Mouse (Mus musculus): ENCODE data around the gene Gm5737.

The Gm5737 gene

DNA sequence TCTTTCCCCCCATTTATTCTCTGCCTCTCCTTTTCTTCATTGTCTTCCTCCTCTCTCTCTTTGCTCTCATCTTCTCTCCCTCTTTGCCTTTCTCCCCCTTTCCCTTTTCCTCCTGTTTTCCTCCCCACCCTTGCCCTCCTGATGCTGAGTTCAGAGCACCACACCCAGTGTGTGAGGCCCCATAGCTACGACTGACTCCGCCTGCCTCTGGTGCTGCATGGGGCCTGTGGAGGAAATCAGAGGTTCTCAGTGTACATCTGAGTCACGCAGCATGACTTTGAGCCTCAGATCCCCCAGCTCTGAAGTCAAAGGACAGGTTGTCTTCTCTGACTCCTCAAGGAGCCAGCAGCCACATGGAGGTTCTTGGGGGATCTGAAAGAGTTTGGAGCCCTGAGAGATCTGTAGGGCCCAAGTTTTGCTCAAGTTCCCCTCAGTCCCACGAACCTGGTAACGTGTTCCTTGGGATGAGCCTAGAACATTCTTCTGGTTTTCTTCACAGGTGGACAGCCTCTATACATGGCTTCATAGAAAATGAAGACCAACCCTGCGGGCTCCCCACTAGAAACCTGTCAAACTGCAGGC lies at the start of gene Gm5737:
Gene Gm5737 (plus strand): TSS at position 532 of the 582 bp plus-strand sequence.
- DNase-seq: no peak

DNA sequence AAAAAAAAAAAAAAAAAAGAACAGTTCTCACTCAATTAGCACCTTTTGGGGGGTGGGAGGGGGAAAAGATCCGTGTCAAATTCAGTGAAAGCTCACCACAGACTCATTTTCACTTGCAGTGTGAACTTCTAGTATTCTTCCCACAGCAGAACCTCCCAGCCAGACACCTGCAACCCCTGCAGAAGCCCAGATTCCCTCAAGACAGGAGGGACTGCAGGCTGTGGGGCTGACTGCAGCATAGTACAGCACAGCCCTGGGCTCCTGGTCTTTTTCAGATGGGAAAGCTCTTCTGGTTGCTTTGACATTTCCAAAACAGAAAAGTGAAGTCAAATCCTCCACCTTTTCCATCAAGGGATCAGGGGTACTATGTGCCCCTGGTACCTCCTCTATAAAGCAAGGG lies 44.8 kb upstream of the Gm5737 start:
- no peak for DNase-seq

DNA sequence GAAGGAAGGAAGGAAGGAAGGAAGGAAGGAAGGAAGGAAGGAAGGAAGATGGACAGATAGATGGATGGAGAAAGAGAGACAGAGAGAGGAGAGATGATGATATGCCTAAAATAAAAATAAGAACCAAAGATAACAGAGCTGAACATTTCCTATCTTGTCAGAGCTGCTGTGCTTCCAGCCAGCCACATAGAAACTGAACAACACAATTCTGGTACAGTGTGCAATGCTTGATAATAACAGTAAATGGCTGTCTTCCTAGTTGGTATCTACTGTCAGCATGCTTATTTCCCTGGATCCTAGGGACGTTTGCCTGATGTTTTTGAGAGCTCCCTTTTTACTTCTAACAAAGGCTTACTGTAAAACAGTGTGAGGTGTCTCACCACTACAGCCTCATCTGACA lies 40.8 kb upstream of the Gm5737 start:
- DNase-seq: no peak

DNA sequence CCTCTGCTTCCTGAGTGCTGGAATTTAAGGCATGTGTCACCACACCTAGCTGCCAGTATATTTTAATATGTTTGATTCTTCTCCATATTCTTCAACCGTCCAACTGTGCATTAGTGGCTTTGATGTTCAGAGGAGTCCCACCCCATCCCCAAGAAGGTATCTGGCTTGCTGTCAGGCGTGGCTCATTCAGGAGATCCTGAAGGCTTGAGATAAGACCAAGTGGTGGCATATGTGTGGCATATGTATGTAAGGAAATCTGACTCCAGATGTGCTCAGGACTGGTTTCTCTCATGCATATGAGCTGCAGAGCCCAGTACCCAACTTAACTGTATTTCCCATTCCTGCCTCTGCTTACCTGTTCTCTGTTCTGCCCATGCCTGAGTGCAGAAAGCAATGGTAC lies 34.2 kb upstream of the Gm5737 start:
- no peak for DNase-seq

DNA sequence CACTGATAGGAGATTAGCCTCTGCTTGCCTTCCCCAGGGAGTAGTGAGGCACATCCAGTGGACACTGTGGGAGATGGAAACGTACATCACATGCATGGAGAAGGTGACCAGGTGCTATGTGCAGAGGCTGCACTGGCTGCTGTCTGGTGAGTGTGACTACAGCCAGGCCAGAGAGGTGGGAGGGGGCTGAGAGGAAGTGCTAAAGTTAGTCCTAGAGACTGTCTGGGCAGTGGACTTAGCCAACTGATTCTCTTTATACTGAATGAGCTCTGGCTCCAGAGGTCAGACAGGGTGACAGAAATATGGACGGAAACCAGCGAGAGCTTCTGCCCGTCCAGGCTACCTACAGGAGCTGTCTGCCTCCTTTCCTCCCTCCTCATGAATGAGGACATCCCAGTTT lies 16.6 kb upstream of the Gm5737 start:
- no peak for DNase-seq

DNA sequence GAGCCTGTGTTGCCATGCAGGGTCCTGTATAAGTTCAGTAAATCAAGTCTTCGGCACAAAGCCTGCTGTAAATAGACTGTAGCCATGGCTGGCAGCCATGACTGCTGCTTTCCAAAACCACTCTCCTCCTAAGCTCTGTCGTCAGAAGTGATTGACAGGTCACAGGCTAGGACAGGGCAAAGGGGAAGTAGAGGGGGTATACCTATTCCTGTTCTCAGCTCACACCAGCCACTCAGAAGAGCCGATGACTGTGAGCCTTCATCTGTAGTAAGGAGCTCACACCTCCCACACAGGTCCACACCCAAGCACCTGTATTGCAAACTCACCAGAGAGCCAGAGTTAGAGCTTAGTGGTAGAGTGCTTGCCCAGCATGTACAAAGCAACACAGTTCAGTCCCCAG lies 15.8 kb upstream of the Gm5737 start:
- no peak for DNase-seq

DNA sequence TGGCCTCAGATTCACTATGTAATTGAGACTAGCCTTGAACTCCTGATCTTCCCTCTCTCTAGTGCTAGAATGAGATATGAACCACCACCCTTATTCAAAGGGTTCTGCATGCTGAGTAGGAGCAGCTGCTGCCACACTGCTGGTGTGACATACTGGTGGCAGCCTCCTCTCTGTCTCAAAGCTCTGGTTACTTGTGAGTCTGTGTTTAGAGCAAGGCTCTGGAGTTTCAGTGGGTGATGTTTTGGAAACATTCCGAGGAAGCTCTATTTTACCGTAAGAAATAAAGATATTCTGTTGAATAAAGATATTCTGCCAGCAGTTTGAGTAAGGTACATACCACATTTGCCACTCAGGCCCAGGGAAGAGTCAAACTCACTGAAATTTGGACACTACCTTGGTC lies 8.9 kb upstream of the Gm5737 start:
- no peak for DNase-seq

DNA sequence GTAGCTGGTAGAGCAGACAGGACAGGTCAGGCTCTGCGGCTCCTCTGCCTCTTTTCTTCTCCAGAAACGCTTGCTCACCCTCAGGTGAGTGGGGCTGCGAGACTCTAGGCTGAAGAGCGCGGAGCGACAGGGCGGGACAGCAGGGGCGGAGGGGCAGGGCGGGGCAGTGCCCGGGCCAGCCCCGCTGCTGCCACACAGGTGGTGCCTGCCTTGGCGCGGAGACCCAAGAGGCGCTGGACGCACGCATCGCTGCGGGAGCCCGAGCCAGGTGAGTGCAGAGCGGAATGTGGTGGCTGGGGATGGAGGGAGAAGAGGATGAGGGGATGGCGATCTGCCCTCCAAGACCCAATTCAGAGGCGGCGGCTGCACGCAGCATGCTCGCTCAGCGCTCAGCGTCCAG lies 2.5 kb upstream of the Gm5737 start:
- DNase-seq: peak in 1 of 2 experiments; percentile 22

DNA sequence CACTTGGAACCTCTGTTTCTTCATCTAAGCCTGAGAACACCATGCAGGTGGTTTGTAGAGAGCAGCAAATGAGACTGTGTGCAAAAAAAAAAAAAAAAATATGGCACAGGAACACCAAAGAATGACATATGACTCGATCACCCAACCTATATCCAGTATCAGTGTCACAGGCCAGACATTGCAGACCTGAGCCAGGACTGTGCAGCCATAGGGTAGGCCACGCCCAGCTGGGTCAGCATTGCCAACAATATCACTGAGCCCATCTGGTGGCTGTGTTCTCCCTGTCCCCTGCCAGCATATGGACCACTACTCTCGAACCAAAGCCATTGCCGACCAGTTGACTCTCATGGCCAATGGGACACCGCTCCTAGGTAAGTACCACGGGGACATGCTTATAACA lies 5.4 kb downstream of the Gm5737 start:
- DNase-seq: peak in 1 of 2 experiments; percentile 23

DNA sequence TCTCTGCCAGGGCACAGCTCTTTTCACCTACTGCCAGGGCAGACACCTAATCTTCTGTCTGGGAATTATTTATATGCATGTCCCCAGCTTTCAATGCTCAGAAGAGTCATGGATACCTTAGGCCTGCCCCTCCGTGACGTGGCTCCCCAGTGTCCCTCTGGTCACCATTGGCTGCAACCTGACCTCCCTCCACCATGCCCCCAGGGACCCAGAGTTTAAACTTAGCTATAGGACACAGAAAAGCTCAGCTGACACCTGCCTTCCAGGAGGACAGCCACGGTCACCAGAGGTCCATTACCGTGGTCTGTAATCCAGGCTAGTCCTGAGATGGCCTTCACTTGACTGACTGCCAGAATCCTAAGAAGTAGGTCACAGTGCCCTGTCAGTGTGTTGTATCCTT lies 7.2 kb downstream of the Gm5737 start:
- DNase-seq: no peak

DNA sequence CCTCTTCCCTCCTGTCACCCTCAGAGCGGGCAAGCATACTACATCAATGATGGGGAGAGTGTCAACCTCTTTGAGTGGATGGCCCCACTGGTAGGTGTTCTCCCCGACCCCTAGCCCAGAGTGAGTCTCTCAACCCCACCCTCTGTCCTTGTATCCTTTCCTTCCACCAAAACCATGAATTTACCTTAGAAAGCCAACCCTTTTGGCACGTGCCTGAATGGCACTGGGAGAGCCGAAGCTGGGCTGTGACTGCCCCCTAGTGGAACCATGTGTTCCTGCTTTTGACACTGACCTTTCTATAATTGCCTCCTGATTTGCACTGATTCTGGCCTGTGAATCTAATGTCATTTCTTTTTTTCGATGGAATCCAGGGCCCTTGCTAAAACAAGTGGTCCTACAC lies 11.1 kb downstream of the Gm5737 start:
- DNase-seq: peak; percentile 89 to 93

DNA sequence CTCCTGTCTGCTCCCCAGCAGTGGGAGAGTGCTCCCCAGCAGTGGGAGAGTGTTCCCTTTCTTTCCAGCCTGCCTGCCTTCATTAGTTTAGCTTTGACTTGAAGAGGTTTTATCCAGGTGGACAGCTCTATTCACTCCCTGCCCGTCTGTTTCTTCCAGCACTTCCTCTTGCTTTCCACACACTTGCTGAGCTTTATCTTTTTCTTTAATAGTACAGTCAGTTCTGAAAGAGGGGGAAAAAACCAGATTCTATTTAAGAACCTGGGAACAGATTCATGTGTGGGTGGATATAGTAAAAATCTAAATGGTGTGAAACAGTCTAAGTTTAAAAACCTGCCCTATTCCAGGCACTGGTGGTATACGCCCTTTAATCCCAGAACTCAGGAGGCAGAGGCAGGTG lies 12.9 kb downstream of the Gm5737 start:
- DNase-seq: no peak

DNA sequence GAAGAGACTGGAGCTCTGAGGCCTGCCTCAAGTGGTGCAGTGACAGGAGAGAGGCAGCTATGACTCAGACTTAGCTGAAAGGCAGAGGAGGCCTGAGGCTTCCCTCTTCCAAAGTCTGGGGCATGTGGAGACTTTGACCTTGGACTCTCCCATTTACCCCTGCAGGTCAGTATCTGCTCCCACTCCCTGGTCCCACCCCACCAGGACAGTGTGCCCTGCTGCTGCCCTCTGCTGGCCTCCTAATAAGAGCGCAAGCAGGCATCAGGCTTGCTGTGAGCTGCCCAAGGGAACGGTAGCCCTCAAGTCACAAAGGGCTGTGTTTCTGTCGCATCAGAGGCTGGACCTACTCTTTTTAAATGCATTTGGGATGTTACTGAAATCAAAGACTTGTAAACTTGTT lies 14.2 kb downstream of the Gm5737 start:
- DNase-seq: peak; percentile 69 to 71

DNA sequence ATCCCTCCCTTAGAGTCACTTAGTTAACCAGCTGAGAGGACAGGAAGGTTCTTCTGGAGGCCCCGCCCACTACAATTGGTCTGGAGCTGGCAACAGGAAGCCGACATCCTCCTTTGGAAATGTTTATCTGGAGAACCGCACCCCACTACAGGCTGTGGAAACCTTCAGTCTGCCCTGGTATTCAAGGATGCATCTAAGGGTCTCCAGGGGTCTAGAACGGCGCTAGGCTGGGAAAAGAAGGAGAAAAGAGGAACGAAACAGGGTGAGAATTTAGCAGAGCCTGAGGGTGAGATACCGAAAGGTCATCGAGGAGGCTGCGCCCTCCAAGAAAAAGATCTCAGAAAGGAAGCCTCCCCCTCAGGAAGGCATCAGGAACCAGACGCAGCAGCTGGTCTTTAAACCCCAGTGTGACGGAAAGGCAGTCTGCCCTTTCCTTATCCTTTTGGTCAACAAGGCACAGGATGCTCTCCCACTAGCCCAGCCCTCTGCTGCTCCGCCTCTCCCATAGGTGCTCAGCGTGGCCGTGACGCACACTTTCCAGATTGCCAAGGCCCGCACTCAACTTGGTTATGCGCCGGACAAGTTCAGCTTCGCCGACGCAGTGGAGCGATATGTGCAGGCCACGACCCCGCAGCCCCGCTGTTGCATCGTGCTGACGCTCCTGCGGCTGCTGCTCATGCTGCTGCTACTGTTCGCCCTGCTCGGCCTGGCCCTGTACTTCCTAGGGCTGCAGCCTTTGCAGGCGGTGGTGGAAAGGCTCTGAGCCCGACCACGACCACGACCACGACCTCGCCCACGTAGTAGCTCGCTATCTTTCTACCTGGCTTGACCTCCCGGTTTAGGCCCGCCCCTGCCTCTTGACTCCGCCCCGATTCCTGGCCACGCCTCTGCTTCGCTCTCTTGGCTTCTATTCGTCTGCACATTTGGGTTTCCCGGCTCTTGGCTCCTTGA lies 18.5 kb downstream of the Gm5737 start:
- peak; percentile 79 to 82 for DNase-seq

DNA sequence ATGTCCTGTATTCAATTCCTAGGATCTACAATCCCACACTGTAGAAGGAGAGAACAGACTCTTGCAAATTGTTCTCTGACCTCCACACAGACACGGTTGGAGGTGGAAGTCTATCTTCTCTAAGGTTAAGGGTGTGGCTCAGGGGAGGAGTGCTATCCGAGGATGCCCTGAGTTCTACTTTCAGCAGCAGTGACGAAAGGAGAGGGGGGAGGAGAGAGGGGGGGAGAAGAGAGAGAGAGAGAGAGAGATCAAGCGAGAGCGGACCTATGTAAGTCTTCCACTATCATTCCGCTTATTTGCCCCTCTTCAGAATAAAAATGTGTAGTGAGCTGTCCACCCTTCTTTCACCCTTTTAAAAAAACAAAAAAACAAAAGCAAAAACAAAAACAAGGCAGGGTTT lies 22.3 kb downstream of the Gm5737 start:
- DNase-seq: no peak

DNA sequence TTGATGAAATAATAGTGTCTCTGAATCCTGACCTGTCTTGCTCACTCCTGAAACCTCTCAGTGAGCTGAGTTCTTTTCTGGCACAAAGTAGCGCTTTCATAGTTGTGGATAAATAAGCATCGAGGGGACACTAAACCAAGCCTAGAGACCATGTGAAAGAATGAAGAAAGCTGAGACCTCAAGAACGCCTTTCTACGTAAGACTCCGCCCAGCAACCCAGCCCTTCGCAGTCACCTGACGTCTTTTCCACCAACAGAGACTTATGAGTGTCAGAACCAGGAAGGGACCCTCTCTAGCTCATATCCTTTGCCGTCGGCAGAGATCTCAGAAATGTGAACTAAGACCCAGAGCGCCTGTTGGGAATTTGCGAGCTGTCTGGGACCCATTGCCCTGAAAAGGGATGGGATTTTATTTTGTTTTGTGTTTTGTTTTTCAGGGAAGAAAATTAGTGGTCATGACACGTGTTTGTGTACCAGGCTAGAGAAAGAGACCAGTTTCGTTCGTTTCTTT lies 22.8 kb downstream of the Gm5737 start:
- peak; percentile 79 to 80 for DNase-seq

DNA sequence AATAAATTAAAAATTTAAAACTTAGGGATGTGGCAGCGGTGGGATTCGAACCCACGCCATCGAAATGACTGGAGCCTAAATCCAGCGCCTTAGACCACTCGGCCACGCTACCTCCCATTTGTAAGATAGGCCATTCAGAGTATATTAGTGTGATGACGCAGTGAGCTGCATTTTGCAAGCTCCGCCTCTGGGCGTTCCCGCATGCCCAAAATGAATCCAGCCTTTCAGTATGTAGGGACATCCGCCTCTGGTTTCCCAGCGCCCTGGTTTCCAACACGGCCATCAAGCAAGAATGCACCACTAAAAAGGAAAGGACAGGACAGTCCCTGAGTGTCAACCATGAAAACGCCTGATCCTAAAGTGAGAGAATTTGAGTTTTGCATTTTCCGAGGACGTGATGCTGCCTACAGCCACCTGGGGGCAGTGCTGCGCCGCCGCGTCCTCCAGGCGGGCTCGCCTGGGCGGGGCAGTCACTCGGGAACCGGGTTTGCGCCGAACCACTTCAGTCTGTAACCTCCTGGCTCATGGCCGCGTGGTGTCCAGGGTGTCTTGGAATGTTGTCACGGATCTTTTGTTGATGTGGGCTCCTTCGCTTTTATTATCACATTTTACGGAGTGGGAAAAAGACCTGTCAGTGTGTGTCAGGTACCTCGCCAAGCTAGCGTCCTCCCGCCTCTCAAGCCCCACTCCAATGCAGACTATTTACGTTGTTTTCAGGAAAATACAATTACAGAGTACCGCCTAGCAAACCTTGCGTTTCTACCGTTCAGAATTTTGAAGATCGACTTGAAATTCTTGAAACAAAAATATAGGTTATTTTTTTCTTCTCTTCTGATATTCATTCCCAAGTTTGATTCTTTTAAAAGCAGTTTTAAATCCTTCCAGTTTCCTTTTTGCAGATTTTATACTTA lies 23.5 kb downstream of the Gm5737 start:
- peak; percentile 96 to 99 for DNase-seq

DNA sequence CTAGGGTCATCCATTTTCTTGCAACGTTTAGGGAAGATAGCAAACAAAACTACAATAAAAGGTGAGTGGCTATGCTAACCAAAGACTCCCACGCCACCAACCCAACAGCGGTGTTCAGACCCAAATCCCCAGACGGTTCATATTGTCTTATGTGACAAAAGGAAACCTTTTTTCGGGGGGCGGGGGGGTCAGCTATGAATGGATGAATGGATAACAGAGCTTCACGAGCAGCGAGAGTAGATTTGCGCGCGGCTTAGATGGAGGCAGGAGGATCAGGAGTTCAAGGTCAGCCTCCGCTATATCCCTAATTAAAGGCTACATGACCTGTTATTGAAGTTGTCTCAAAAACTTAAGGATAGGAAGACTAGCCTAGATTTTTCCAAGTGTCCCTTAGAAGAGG lies 24.2 kb downstream of the Gm5737 start:
- peak; percentile 61 to 67 for DNase-seq

DNA sequence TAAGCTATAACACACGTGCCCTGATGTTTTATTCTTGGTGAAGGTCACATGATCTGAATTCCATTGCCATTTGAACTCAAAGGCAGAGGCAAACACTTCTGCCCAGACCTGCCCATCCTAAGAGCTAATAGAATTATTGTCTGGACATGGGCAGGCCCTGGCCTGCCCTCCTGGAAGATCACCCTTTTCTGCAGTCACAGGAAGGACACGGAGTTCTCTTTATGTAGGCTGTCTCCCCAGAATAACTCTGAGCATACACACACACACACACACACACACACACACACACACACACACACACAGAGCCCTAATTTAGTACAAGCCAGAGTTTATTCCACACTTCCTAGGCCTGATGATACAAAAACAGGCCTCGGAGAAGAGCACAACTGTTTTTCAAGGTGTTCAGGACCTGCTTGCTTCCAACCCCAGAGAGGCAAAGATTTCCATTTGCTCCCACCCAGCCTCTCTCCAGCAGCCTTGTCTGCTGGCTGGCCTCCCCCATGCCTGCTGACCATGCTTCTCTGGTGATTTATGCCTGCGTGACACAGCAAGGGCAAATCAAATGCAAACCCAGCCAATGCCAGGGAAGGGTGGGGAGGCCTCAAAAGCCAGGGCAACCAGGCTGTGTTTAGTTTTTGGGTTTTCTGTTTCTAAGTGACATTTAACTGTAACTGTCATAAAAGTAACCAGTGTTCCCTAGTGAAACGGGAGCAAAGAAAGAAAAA lies 26.4 kb downstream of the Gm5737 start:
- DNase-seq: no peak

DNA sequence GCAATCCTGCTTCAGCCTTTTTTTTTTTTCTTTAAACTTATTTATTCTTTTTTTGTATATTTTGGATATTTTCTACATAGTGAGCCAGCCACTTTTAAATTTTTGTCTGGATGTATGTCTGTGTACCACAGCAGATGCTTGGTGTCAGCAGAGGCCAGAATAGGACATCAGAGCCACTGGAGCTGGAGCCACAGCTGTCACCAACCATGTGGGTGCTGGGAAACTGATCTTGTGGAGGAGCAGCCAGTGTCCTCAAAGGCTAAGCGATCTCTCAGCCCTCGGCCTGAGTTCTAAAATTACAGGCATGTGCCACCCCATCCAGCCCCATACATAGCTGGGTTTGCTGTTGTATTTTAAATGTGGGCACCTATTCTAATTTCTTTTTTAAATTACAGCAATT lies 27.6 kb downstream of the Gm5737 start:
- no peak for DNase-seq

DNA sequence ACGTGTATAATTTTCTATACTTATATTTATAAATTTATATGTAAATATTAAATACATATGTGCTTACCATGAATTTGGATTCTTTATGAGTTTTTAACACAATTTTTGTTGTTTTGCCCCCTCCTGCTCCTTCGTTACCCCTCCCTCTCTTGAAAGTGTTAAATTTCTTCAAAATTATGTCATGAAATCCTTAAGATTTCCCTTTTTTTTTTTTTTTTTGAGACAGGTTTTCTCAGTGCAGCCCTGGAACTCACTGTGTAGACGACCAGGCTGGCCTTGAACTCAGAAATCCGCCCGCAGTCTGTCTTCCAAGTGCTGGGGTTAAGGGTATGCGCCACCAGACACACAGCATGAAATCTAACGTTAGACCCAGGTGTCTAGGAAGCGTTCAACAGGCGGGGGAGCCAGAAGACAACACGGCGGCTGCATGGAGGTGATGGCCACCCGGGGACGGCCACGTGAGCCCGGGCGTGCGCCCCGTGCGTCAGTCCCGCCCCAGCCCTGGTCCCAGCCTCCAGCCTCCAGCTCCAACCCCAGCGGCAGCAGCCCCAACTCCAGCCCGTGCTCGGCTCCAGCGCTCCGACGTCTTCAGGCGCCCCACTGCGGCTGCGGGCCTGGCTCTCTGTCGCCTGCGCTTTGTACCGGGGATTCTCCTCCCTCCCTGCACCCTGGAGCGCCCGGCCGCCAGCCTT lies 30.3 kb downstream of the Gm5737 start, which contains the start of gene Eef2k:
Gene Eef2k (plus strand): TSS at position 487 of the 692 bp plus-strand sequence.
- peak; percentile 84 to 88 for DNase-seq

Data from cerebellum, postnatal 10 days (tissue).